15 mouse cellular contexts compared by ENCODE assay signal in genomic region chr2:52960697-52961096, GRCm38 (mm10).
A peak's percentile ranks its signal among the peaks of the same experiment; 100 is the strongest.
DNase-seq lines count a peak whose midpoint lies in the region; ATAC-seq and TF ChIP-seq lines count a peak whose summit lies in the region.
"Had no signal": no experiment of that assay in that cellular context is flagged by ENCODE, and none has a peak within 500 bp of the region (broad histone marks: within the 10 kb centered on the region; RNA-seq: fewer than 3 reads in every experiment).

No protein-coding gene starts in this region.

- 52% methylated on average over 2 of the region's 2 CpGs for WGBS in kidney, embryonic 15.5 days

- no peak overlapping the region for H3K4me3 ChIP-seq in kidney, embryonic 15.5 days (replicated peaks)
- no peak overlapping the region for H3K4me3 ChIP-seq in ES-E14 (ENCODE audit: insufficient read depth in 1 of 2, low read depth in 1 of 2, low read length in 2 of 2, poor library complexity in 1 of 2, severe bottlenecking in 1 of 2)
- H3K4me3 ChIP-seq: erythroblast, embryonic 14.5 days; heart, embryonic 13.5 days; hindbrain, embryonic 13.5 days; lung, embryonic 15.5 days; midbrain, embryonic 12.5 days had no signal

- no peak overlapping the region for H3K9ac ChIP-seq in kidney, embryonic 15.5 days
- peak overlapping the region; percentile 10; the same call in 1 of the 2 replicates for H3K9ac ChIP-seq in ES-E14 (ENCODE audit: insufficient read depth, low read depth, low read length, poor library complexity, severe bottlenecking)
- H3K9ac ChIP-seq: heart, embryonic 13.5 days; hindbrain, embryonic 13.5 days; lung, embryonic 15.5 days; midbrain, embryonic 12.5 days had no signal

- in situ Hi-C loops in ES-E14 (cut with MboI; ENCODE audit: low sequenced_read_pairs in 2 of 2, unreplicated experiment in 2 of 2), result no loop called here

- no peak overlapping the region for H3K4me2 ChIP-seq in kidney, embryonic 15.5 days
- H3K4me2 ChIP-seq: heart, embryonic 13.5 days; hindbrain, embryonic 13.5 days; lung, embryonic 15.5 days; midbrain, embryonic 12.5 days had no signal

- no peaks in the 10 kb centered on the region for H3K9me3 ChIP-seq in kidney, embryonic 15.5 days (replicated peaks)
- no peaks in the 10 kb centered on the region for H3K9me3 ChIP-seq in ES-E14 (ENCODE audit: control insufficient read depth, insufficient read depth, low read depth, low read length)
- H3K9me3 ChIP-seq: heart, embryonic 13.5 days; hindbrain, embryonic 13.5 days; lung, embryonic 15.5 days; midbrain, embryonic 12.5 days had no signal

- H3K27me3 ChIP-seq in kidney, embryonic 15.5 days, result no peaks in the 10 kb centered on the region
- H3K27me3 ChIP-seq: heart, embryonic 13.5 days; hindbrain, embryonic 13.5 days; lung, embryonic 15.5 days; midbrain, embryonic 12.5 days had no signal

- no peak for ATAC-seq in kidney, embryonic 15.5 days (replicated peaks; ENCODE audit: low FRiP score)
- peak; percentile 40; the same call in 1 of the 2 replicates for ATAC-seq in common myeloid progenitor, adult 5-6 weeks (replicated peaks; ENCODE audit: low read depth, poor library complexity, severe bottlenecking)
- peak; percentile 44 for ATAC-seq in megakaryocyte progenitor cell, adult 5-6 weeks (replicated peaks; ENCODE audit: poor library complexity)

- no peaks in the 10 kb centered on the region for H3K36me3 ChIP-seq in kidney, embryonic 15.5 days
- H3K36me3 ChIP-seq in ES-E14 (ENCODE audit: control insufficient read depth, insufficient read depth, low read length, poor library complexity, severe bottlenecking), result no peaks in the 10 kb centered on the region
- H3K36me3 ChIP-seq: heart, embryonic 13.5 days; hindbrain, embryonic 13.5 days; lung, embryonic 15.5 days; midbrain, embryonic 12.5 days had no signal

- H3K27ac ChIP-seq in kidney, embryonic 15.5 days, result peak overlapping the region; percentile 48; the same call in 1 of the 2 replicates
- H3K27ac ChIP-seq in ES-E14 (ENCODE audit: insufficient read depth, low read depth, low read length, poor library complexity, severe bottlenecking), result peak overlapping the region; percentile 98
- H3K27ac ChIP-seq: heart, embryonic 13.5 days; hindbrain, embryonic 13.5 days; lung, embryonic 15.5 days; midbrain, embryonic 12.5 days had no signal

- H3K4me1 ChIP-seq in kidney, embryonic 15.5 days, result peaks cover 61% of the 10 kb centered on the region
- peaks cover 36 to 39% of the 10 kb centered on the region in 2 experiments for H3K4me1 ChIP-seq in ES-E14 (ENCODE audit: control insufficient read depth in 2 of 2, insufficient read depth in 2 of 2, low read length in 2 of 2, poor library complexity in 1 of 2)

- no peak for DNase-seq in kidney, postnatal 14 days
- DNase-seq in ES-E14 (ENCODE audit: low read depth, low spot score), result no peak
- no peak for DNase-seq in ovary, adult 18-20 months (ENCODE audit: low spot score)
- no peak for DNase-seq in urinary bladder, postnatal 4 days (ENCODE audit: low spot score in 2 of 2)
- DNase-seq: adrenal gland, adult 8-10 months; kidney, postnatal 36 days; thymus, postnatal 14 days had no signal

TF ChIP-seq in ES-E14, 5 proteins besides CTCF, POLR2A, EP300 and RAD21:
- TF ChIP-seq ZC3H11A (IDR thresholded peaks at IDR 0.05; ENCODE audit: borderline replicate concordance, low read depth, low read length), result no peak
- TF ChIP-seq ZNF384 (IDR thresholded peaks at IDR 0.05; ENCODE audit: low read depth, low read length), result no peak
- no peak for TF ChIP-seq HCFC1 (IDR thresholded peaks at IDR 0.05; ENCODE audit: borderline replicate concordance, insufficient read depth, low read length)
- no peak for TF ChIP-seq MAFK (IDR thresholded peaks at IDR 0.05; ENCODE audit: insufficient read depth, low read depth, low read length)
- TF ChIP-seq CHD2 (IDR thresholded peaks at IDR 0.05; ENCODE audit: low read depth, low read length), result no peak
